Mouse (Mus musculus) thymus, adult 2 months (tissue): ENCODE measurements around the gene H2-T22. TPM values are rescaled to one million over a fixed set of nuclear protein-coding genes. Genes with fewer than 3 reads are reported as not detected.

Experiments used
- DNase-seq: peaks from one replicate; pipeline ENCODE4 v3.0.0; 2021
- H3K27ac ChIP-seq: fragments of 200-500 bp; 2 replicates; pipeline ENCODE4 v1.5.1; 2012; ENCODE audit warnings: low read length, control low read depth; ENCODE audit not compliant: control insufficient read depth, insufficient read depth
- H3K27me3 ChIP-seq: fragments of 200-500 bp; 2 replicates; pipeline ENCODE4 v1.6.1; 2012; ENCODE audit warnings: mild to moderate bottlenecking, low read length, moderate library complexity, mixed read lengths; ENCODE audit not compliant: control insufficient read depth, insufficient read depth
- H3K36me3 ChIP-seq: fragments of 200-500 bp; 2 replicates; pipeline ENCODE4 v1.6.1; 2012; ENCODE audit warnings: mild to moderate bottlenecking, low read length, moderate library complexity; ENCODE audit not compliant: control insufficient read depth, insufficient read depth
- H3K4me1 ChIP-seq: fragments of 200-500 bp; replicated peaks from 2 replicates; pipeline ENCODE4 v1.6.1; 2012; ENCODE audit warnings: low read length; ENCODE audit not compliant: control insufficient read depth, insufficient read depth
- H3K4me3 ChIP-seq: fragments of 200-500 bp; 2 replicates; pipeline ENCODE4 v1.5.1; 2012; ENCODE audit warnings: mild to moderate bottlenecking, low read length, control low read depth, moderate library complexity; ENCODE audit not compliant: control insufficient read depth, insufficient read depth
- CTCF ChIP-seq: fragments of 200-500 bp; IDR thresholded peaks from 2 replicates; pipeline ENCODE4 v1.5.1; 2012; ENCODE audit warnings: mild to moderate bottlenecking, control low read depth, low read length, moderate library complexity, borderline replicate concordance; ENCODE audit not compliant: control insufficient read depth, poor library complexity, insufficient read depth; ENCODE audit errors: extremely low read depth
- POLR2A ChIP-seq: fragments of 200-500 bp; IDR thresholded peaks from 2 replicates; pipeline ENCODE4 v1.6.1; 2012; ENCODE audit warnings: mild to moderate bottlenecking, low read length, control low read depth, moderate library complexity; ENCODE audit not compliant: control insufficient read depth, poor library complexity, insufficient read depth; ENCODE audit errors: extremely low read depth
- WGBS: fragments of 180-500 bp; shearing (Covaris S2); methylation state at CpG from one replicate; pipeline ENCODE4 v1.1.7; 2018; 5-methylcytosine and 5-hydroxymethylcytosine counted together
- polyA plus RNA-seq: library from polyadenylated mRNA; depleted of rRNA; stranded (reverse); fragments of >200 nt; gene quantifications from 2 replicates; pipeline ENCODE4 v1.2.3, GENCODE M21; 2012

Gene H2-T22
- polyA plus RNA-seq, 1 experiment: 119 TPM

- H3K4me1 ChIP-seq: peaks cover 33% of the 10 kb centered on the region
- H3K27me3 ChIP-seq: no peaks in the 10 kb centered on the region
- H3K36me3 ChIP-seq: no peaks in the 10 kb centered on the region
- 67% methylated on average over 6 of the region's 6 CpGs for WGBS
- peak overlapping the region; percentile 8; the same call in 1 of the 2 replicates for H3K27ac ChIP-seq
- TF ChIP-seq CTCF (no peak), POLR2A (no peak)
- H3K4me3 ChIP-seq: no peak overlapping the region
- peak; percentile 26 for DNase-seq
These were observed 40.6 kb downstream of the H2-T22 start for GRCm38 (mm10) chr17:36001966-36002365.

DNA sequence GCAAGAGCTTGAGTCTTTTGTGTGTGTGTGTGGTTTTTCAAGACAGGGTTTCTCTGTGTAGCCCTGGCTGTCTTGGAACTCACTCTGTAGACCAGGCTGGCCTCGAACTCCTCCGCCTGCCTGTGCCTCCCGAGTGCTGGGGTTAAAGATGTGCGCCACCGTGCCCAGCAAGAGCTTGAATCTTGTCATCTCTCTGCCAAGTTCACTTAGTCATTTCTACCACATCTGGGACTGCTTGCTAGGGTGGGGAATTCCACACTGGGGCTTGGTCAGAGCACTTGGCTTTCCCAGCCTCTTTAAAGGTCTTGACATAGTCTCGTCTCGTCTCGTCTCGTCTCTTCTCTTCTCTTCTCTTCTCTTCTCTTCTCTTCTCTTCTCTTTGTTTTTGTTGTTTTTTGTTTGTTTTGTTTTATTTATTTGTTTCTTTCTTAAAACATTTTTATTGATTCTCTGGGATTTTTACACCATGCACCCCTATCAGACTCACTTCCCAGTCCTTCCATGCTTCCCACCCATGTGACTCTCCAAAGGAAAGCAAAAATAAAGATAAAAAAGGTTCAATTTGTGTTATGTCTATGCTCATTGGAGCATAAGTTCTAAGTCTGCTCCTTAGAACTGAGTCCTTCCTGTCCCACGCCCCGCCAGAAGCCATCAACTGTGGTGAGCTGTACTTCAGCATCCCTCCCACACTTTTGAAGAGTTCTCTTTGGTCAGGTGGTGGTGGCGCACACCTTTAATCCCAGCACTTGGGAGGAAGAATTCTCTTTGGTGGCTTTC, 41.2 kb downstream of the H2-T22 start:
- H3K4me3 ChIP-seq: no peak overlapping the region
- 46% methylated on average over 12 of the region's 12 CpGs for WGBS
- no peaks in the 10 kb centered on the region for H3K36me3 ChIP-seq
- peak overlapping the region; percentile 49; the same call in 1 of the 2 replicates for H3K27ac ChIP-seq
- DNase-seq: peak; percentile 46
- H3K27me3 ChIP-seq: no peaks in the 10 kb centered on the region
- H3K4me1 ChIP-seq: peaks cover 33% of the 10 kb centered on the region
- TF ChIP-seq CTCF (no peak), POLR2A (no peak)

- no peak for TF ChIP-seq CTCF
- no peak for TF ChIP-seq POLR2A
- DNase-seq: no peak
- H3K27me3 ChIP-seq: no peaks in the 10 kb centered on the region
- WGBS: 56% methylated on average over 4 of the region's 4 CpGs
- H3K4me1 ChIP-seq: peaks cover 33% of the 10 kb centered on the region
- H3K36me3 ChIP-seq: no peaks in the 10 kb centered on the region
- H3K4me3 ChIP-seq: no peak overlapping the region
- H3K27ac ChIP-seq: no peak overlapping the region
These were observed 42.2 kb downstream of the H2-T22 start for GRCm38 (mm10) chr17:36000349-36000748.

DNA sequence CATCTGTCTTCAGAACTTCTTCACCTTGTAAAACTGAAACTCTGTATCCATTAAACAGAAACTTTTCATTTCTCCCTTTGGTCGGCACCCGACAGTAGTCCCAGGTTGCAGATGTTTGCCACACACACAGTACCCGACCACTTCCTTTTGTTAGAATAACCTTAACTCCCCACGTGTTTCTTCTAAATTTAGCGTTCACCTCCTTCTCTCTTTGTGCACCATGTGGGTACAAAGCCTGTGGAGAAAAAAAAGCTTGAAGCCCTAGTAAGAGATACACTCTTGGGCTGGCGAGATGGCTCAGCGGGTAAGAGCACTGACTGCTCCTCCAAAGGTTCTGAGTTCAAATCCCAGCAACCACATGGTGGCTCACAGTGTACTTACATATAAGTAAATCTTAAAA, 43.2 kb downstream of the H2-T22 start:
- peak; percentile 89 for DNase-seq
- Histone ChIP-seq H3K27ac (peak overlapping the region; percentile 20; the same call in 1 of the 2 replicates), H3K27me3 (no peaks in the 10 kb centered on the region), H3K4me1 (peaks cover 31% of the 10 kb centered on the region), H3K4me3 (no peak overlapping the region), H3K36me3 (no peaks in the 10 kb centered on the region)
- no peak for TF ChIP-seq POLR2A
- TF ChIP-seq CTCF: no peak
- 4% methylated on average over 7 of the region's 7 CpGs for WGBS

DNA sequence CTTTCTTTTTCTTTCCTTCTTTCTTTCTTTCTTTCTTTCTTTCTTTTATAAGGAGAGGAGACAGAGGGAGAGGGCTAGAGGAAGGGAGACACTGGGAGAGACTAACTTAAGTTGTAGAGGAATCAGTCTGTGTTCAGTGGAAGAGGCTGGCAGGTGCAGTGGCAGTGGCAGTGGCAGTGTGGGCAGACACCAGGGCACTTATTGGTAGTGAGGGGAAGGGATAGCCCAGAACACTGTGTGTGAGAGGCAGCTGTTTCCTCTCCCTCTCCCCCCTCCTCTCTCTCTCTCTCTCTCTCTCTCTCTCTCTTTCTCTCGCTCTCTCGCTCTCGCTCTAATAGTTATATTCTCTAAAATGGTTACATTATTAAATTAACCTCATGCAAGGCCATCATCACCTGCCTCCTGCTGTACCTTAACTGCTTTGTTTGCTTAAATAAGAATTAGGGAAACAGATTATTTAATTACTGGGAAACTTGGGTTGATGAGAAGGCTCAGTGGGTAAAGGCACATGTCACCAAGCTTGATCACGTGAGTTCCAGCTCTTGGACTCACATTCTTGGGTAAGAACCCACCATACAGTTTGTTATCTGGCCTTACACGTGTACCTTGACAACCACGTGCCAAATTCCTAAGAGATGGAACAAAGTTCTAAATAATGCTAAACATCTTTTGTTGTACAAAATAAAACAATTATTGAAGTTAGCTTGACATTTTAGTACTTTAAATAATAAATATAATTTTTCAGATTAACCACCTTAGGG, 43.8 kb downstream of the H2-T22 start:
- Histone ChIP-seq H3K36me3 (no peaks in the 10 kb centered on the region), H3K27me3 (no peaks in the 10 kb centered on the region), H3K27ac (peak overlapping the region; percentile 59), H3K4me3 (peak overlapping the region; percentile 2; the same call in 1 of the 2 replicates), H3K4me1 (peaks cover 31% of the 10 kb centered on the region)
- no peak for TF ChIP-seq POLR2A
- DNase-seq: peak; percentile 30
- WGBS: under 1% methylated on average over 6 of the region's 6 CpGs

DNA sequence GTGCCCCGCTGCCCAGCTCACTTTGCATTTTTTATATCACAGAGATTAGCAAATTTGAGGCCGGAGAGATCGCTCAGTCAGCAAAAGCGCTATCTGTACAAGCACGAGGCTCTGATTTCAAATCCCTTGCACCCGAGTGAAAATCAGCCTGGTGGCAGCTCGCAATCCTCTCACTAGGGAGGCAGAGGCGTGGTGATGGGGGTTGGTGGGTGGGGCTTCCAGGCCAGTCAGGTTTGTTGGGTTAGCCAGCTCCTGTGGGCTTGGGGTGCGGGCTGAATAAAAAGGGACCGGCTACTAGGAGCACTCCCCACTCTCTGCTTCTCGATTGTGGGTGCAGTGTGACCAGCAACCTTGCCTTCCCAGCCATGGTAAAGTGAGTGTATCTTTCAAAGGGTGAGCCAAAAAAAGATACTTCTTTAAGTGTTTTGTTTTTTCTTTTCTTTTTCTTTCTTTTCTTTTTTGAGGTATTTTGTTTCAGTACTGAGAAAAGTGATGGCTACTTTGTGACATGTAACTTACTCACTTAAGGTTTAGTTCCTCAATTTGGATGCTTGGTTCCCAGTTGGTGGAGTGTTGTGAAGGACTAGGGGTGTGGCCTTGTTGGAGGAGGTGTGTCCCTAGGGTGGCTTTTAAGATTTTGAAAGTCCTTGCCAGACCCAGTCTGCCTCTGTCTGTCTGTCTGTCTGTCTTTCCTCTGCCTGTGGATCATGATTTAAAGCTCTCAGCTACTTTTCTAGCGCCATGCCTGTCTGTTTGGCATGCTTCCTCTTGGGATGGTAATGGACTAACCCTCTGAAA, 44.6 kb downstream of the H2-T22 start:
- H3K27ac ChIP-seq: peak overlapping the region; percentile 59
- WGBS: 22% methylated on average over 12 of the region's 12 CpGs
- H3K4me1 ChIP-seq: peaks cover 29% of the 10 kb centered on the region
- peak; percentile 56 for DNase-seq
- H3K27me3 ChIP-seq: no peaks in the 10 kb centered on the region
- no peaks in the 10 kb centered on the region for H3K36me3 ChIP-seq
- TF ChIP-seq CTCF (no peak), POLR2A (no peak)
- H3K4me3 ChIP-seq: 0 out of 2 replicates have a peak overlapping the region, but pooled peaks have one; percentile 3
